24 mouse cellular contexts compared by ENCODE assay signal in the genomic region with DNA sequence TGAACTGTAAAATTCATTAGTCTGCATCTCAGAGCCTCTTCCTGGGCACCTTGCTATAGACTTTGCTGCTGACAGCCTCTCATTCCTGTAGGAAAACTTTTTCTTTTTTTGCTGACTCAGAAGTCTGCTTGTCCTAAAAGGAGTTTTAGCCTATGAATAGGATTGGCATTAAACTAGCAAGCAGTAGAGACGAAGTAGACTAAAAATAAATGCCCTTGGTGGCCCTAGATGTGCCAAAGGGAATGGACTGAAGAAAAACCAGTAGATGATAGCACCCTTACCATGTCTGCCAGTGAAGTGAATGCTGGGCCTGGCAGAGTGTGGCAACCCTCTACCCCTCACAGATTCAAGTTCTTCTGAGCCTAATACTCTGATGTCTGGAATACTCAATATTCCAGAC. TPM values are rescaled to one million over a fixed set of nuclear protein-coding genes. Genes with fewer than 3 reads are reported as not detected.
DNase-seq lines count a peak whose midpoint lies in the region; ATAC-seq and TF ChIP-seq lines count a peak whose summit lies in the region.
"Had no signal": no experiment of that assay in that cellular context is flagged by ENCODE, and none has a peak within 500 bp of the region (broad histone marks: within the 10 kb centered on the region; RNA-seq: fewer than 3 reads in every experiment).

No protein-coding gene starts in this region.

- H3K4me3 ChIP-seq in gastrocnemius, adult 2 months, result peak overlapping the region; percentile 41
- no peak overlapping the region for H3K4me3 ChIP-seq in heart, embryonic 13.5 days
- H3K4me3 ChIP-seq in ES-E14 (ENCODE audit: insufficient read depth in 1 of 2, low read depth in 1 of 2, low read length in 2 of 2, poor library complexity in 1 of 2, severe bottlenecking in 1 of 2), result no peak overlapping the region
- H3K4me3 ChIP-seq in heart, embryonic 15.5 days, result no peak overlapping the region
- H3K4me3 ChIP-seq in intestine, postnatal 0 days (ENCODE audit: low read depth, low read length), result no peak overlapping the region
- H3K4me3 ChIP-seq: embryonic facial prominence, embryonic 10.5 days; forebrain, embryonic 15.5 days; neural tube, embryonic 15.5 days had no signal

- TF ChIP-seq CTCF in gastrocnemius, adult 2 months (IDR thresholded peaks at IDR 0.05), result no peak
- no peak for TF ChIP-seq CTCF in intestine, postnatal 0 days (IDR thresholded peaks at IDR 0.05; ENCODE audit: low read depth)

- peaks cover 11% of the 10 kb centered on the region for H3K27me3 ChIP-seq in heart, embryonic 13.5 days (replicated peaks)
- no peaks in the 10 kb centered on the region for H3K27me3 ChIP-seq in heart, embryonic 15.5 days
- no peaks in the 10 kb centered on the region for H3K27me3 ChIP-seq in intestine, postnatal 0 days (replicated peaks; ENCODE audit: control insufficient read depth, insufficient read depth, low read length)
- H3K27me3 ChIP-seq: forebrain, embryonic 15.5 days; neural tube, embryonic 15.5 days; Patski had no signal

- peak overlapping the region; percentile 88 for H3K27ac ChIP-seq in gastrocnemius, adult 2 months
- H3K27ac ChIP-seq in heart, embryonic 13.5 days (replicated peaks), result peak overlapping the region; percentile 20; the same call in 1 of the 2 replicates
- no peak overlapping the region for H3K27ac ChIP-seq in ES-E14 (ENCODE audit: insufficient read depth, low read depth, low read length, poor library complexity, severe bottlenecking)
- H3K27ac ChIP-seq in heart, embryonic 15.5 days, result peak overlapping the region; percentile 45
- no peak overlapping the region for H3K27ac ChIP-seq in intestine, postnatal 0 days (ENCODE audit: low read depth, low read length)
- H3K27ac ChIP-seq: embryonic facial prominence, embryonic 10.5 days; forebrain, embryonic 15.5 days; hindbrain, postnatal 0 days; kidney, postnatal 0 days; macrophage; neural tube, embryonic 15.5 days had no signal

- whole genome bisulfite sequencing in heart, embryonic 13.5 days, result 28% methylated on average over 1 of the region's 1 CpGs
- WGBS in heart, embryonic 15.5 days, result 34% methylated on average over 1 of the region's 1 CpGs
- 69% methylated on average over 1 of the region's 1 CpGs for WGBS in intestine, postnatal 0 days

- H3K4me2 ChIP-seq in heart, embryonic 13.5 days, result no peak overlapping the region
- H3K4me2 ChIP-seq in heart, embryonic 15.5 days, result no peak overlapping the region
- no peak overlapping the region for H3K4me2 ChIP-seq in intestine, postnatal 0 days (replicated peaks; ENCODE audit: low read depth)
- H3K4me2 ChIP-seq: forebrain, embryonic 15.5 days; midbrain, embryonic 11.5 days; neural tube, embryonic 15.5 days had no signal

- 0 out of 2 replicates have a peak, but pooled peaks cover 2% of the 10 kb centered on the region for H3K36me3 ChIP-seq in heart, embryonic 13.5 days
- H3K36me3 ChIP-seq in ES-E14 (ENCODE audit: control insufficient read depth, insufficient read depth, low read length, poor library complexity, severe bottlenecking), result no peaks in the 10 kb centered on the region
- no peaks in the 10 kb centered on the region for H3K36me3 ChIP-seq in heart, embryonic 15.5 days
- H3K36me3 ChIP-seq in intestine, postnatal 0 days (ENCODE audit: control insufficient read depth, insufficient read depth), result no peaks in the 10 kb centered on the region
- H3K36me3 ChIP-seq: embryonic facial prominence, embryonic 10.5 days; forebrain, embryonic 15.5 days; G1E; neural tube, embryonic 15.5 days had no signal

- no peak overlapping the region for H3K9ac ChIP-seq in heart, embryonic 13.5 days
- no peak overlapping the region for H3K9ac ChIP-seq in ES-E14 (ENCODE audit: insufficient read depth, low read depth, low read length, poor library complexity, severe bottlenecking)
- no peak overlapping the region for H3K9ac ChIP-seq in heart, embryonic 15.5 days
- H3K9ac ChIP-seq in intestine, postnatal 0 days (ENCODE audit: low read depth, low read length), result no peak overlapping the region
- H3K9ac ChIP-seq: forebrain, embryonic 15.5 days; neural tube, embryonic 15.5 days had no signal

- intact Hi-C loops in gastrocnemius, adult 2 months (cut with DNase I), result loop anchor here (5.0 kb wide), 1 partner anchor 102 kb away; no protein-coding TSS in a partner anchor
- intact Hi-C loops in gastrocnemius, postnatal 36 days (cut with DNase I), result no loop called here

- H3K9me3 ChIP-seq in heart, embryonic 13.5 days, result no peaks in the 10 kb centered on the region
- no peaks in the 10 kb centered on the region for H3K9me3 ChIP-seq in ES-E14 (ENCODE audit: control insufficient read depth, insufficient read depth, low read depth, low read length)
- no peaks in the 10 kb centered on the region for H3K9me3 ChIP-seq in heart, embryonic 15.5 days (replicated peaks)
- H3K9me3 ChIP-seq in intestine, postnatal 0 days (ENCODE audit: control insufficient read depth), result no peaks in the 10 kb centered on the region
- H3K9me3 ChIP-seq: embryonic facial prominence, embryonic 10.5 days; forebrain, embryonic 15.5 days; G1E; neural tube, embryonic 15.5 days had no signal

- peaks cover 46% of the 10 kb centered on the region for H3K4me1 ChIP-seq in heart, embryonic 13.5 days
- H3K4me1 ChIP-seq in ES-E14 (ENCODE audit: control insufficient read depth in 2 of 2, insufficient read depth in 2 of 2, low read length in 2 of 2, poor library complexity in 1 of 2), result peaks cover 0 to 2% of the 10 kb centered on the region in 2 experiments; a peak in 1 of 4 replicates
- peaks cover 43% of the 10 kb centered on the region for H3K4me1 ChIP-seq in heart, embryonic 15.5 days (replicated peaks)
- H3K4me1 ChIP-seq in intestine, postnatal 0 days (replicated peaks; ENCODE audit: control insufficient read depth, insufficient read depth, low read length), result no peaks in the 10 kb centered on the region
- H3K4me1 ChIP-seq: embryonic facial prominence, embryonic 10.5 days had no signal

- in situ Hi-C loops in ES-E14 (cut with MboI; ENCODE audit: low sequenced_read_pairs in 2 of 2, unreplicated experiment in 2 of 2), result no loop called here

- no peak for ATAC-seq in heart, embryonic 13.5 days (ENCODE audit: extremely low read depth, insufficient number of reproducible peaks, low FRiP score, low TSS enrichment)
- ATAC-seq in heart, embryonic 15.5 days (replicated peaks; ENCODE audit: insufficient number of reproducible peaks, insufficient read depth, low FRiP score, low read depth), result no peak
- ATAC-seq in intestine, postnatal 0 days, result no peak
- ATAC-seq: CD4-positive, CD25-positive, alpha-beta regulatory T cell, adult 4 months; forebrain, embryonic 15.5 days; hindbrain, postnatal 0 days; Patski had no signal

- peak; percentile 32 for DNase-seq in gastrocnemius, adult 2 months
- DNase-seq in gastrocnemius, postnatal 36 days, result no peak
- no peak for DNase-seq in heart, postnatal 4 days
- DNase-seq in ES-E14 (ENCODE audit: low read depth, low spot score), result no peak
- no peak for DNase-seq in lung, postnatal 4 days
- DNase-seq: adrenal gland, adult 8-10 months; cerebellum, postnatal 25 days; gastrocnemius, postnatal 25 days; kidney, adult 11 months; thymus, adult 2 months; thymus, postnatal 4 days had no signal

TF ChIP-seq in ES-E14, 5 proteins besides CTCF, POLR2A, EP300 and RAD21:
- TF ChIP-seq HCFC1 (IDR thresholded peaks at IDR 0.05; ENCODE audit: borderline replicate concordance, insufficient read depth, low read length) (no peak), CHD2 (IDR thresholded peaks at IDR 0.05; ENCODE audit: low read depth, low read length) (no peak), ZC3H11A (IDR thresholded peaks at IDR 0.05; ENCODE audit: borderline replicate concordance, low read depth, low read length) (no peak), MAFK (IDR thresholded peaks at IDR 0.05; ENCODE audit: insufficient read depth, low read depth, low read length) (peak; percentile 40; the same call in 1 of the 2 replicates), ZNF384 (IDR thresholded peaks at IDR 0.05; ENCODE audit: low read depth, low read length) (no peak)

RNA-seq across cellular contexts. Expression of gene Vldlr, which starts 8.1 kb away (rescaled TPM):
- 10 to 100 TPM; 64.1 to 99.2 TPM for total RNA-seq in gastrocnemius, adult 2 months (2021)
- 10 to 100 TPM; 55.6 to 58.2 TPM for total RNA-seq in gastrocnemius, postnatal 36 days (2021)
- polyA plus RNA-seq in heart, embryonic 13.5 days (2015; fragmentation: Nextera tagmentation; extraction: Ambion mirVana), result 25.9 and 30.4 TPM in 2 replicates
- total RNA-seq in heart, postnatal 4 days (2021), result 100 to 1,000 TPM; 117 to 122 TPM
- total RNA-seq in ES-E14 (2012; rRNA removed), result 4.6 and 7.5 TPM in 2 replicates
- polyA plus RNA-seq in heart, embryonic 15.5 days (2015; fragmentation: Nextera tagmentation; extraction: Ambion mirVana), result 27.0 and 29.7 TPM in 2 replicates
- polyA plus RNA-seq in intestine, postnatal 0 days (2015; fragmentation: Nextera tagmentation; extraction: Ambion mirVana), result 2.2 and 3.1 TPM in 2 replicates
- polyA plus RNA-seq: CD4-positive, CD25-positive, alpha-beta regulatory T cell, adult 4 months; G1E had no signal

Comparison
In these comparisons a context has a peak if more than half of its experiments do, and no peak if none do; other contexts are left out.
1. H3K27ac ChIP-seq: peak in gastrocnemius, adult 2 months (single experiment), heart, embryonic 13.5 days (single experiment) and heart, embryonic 15.5 days (single experiment); none in ES-E14 (single experiment) and intestine, postnatal 0 days (single experiment).